Mouse (Mus musculus): ENCODE data around the gene Acbd4. TPM values are rescaled to one million over a fixed set of nuclear protein-coding genes. Genes with fewer than 3 reads are reported as not detected.

The Acbd4 gene
- total RNA-seq, 2 experiments from 2014 or later = 6.7 to 25.0 TPM

GRCm38 (mm10) chr11:103080323-103081091, 21.0 kb upstream of the Acbd4 start:
- no peak for ATAC-seq (replicated peaks; ENCODE audit: low FRiP score, poor library complexity, severe bottlenecking)

- no peak for ATAC-seq (replicated peaks; ENCODE audit: low FRiP score, poor library complexity, severe bottlenecking)
These were observed 19.9 kb upstream of the Acbd4 start for GRCm38 (mm10) chr11:103081631-103082030.

GRCm38 (mm10) chr11:103093306-103093705, 8.2 kb upstream of the Acbd4 start:
- 0 out of 2 replicates have a peak, but pooled peaks have one; percentile 24 for ATAC-seq (replicated peaks; ENCODE audit: low FRiP score, poor library complexity, severe bottlenecking)

GRCm38 (mm10) chr11:103093862-103094833, 7.3 kb upstream of the Acbd4 start:
- 0 out of 2 replicates have a peak, but pooled peaks have one; percentile 41 for ATAC-seq (replicated peaks; ENCODE audit: low FRiP score, poor library complexity, severe bottlenecking)

DNA sequence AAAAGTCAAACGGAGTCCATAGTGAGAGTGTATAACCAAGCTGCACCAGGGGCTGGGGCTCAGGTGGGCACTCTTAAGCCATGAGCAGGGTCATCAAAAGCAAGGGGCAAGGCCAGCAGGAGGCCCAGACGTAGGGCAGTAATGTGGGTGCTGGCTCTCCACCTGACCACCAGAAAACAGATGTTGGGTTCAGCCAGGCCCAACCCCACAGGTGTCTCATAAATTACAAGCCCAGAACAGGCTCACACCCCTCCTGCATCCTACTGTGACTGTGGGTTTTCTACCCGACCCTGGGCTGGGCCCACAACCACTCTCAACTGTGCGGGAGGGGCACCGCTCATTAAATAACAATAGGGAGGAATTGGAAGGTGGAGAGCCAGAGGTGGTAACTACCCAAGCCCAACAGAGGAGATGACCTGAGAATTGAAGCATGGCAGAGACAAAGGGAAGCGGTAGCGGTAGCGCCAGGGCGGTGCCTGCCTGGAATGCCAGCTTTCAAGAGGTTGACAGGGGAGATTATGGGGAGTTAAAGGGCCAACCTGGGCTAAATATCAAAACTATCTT, 6.3 kb upstream of the Acbd4 start:
- no peak for ATAC-seq (replicated peaks; ENCODE audit: low FRiP score, poor library complexity, severe bottlenecking)

- ATAC-seq (replicated peaks; ENCODE audit: low FRiP score, poor library complexity, severe bottlenecking) = no peak
These were observed 5.7 kb upstream of the Acbd4 start for GRCm38 (mm10) chr11:103095801-103096200.

DNA sequence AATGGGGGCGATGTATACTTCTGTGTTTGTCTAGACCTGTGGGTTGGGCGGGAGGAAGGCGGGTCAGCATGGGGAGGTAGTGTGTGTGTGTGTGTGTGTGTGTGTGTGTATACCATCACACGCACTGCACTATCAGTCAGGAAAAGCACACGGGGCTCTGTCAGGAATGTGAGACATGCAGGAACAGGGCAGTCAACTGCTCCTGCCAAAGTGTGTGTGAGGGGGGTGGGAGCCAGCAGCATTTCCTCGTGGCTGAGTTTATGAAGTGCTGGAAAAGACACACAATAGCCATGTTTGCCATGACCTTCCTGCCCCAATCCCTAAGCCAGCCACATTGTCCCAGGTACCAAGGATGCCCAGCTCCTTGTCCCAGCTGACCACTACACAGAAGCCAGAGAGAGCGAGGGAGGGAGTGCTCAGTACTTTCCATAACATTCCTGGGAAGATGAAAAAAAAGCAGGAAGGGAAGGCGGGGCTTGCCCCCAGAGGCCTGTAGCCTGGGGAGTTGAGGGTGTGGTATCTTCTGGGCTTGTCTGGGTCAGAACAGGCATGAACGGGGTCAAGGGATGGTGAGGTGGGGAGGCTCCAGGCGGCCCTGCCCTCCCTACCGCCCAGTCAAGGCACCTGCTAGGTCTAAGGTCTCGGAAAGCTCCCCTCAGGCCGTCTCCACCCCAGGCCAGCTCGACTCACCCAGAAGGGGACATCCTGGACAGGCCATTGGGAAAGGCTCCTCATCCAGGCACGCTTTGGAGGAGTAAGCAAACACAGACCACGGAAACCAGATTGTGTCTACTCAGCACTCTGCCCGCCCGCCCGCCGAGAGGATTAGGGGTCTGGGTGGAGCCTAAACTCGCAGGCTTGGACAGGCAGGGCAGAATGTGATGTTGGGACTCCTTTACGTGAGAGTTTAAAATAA, 4.2 kb upstream of the Acbd4 start:
- ATAC-seq (replicated peaks; ENCODE audit: low FRiP score, poor library complexity, severe bottlenecking) = no peak

DNA sequence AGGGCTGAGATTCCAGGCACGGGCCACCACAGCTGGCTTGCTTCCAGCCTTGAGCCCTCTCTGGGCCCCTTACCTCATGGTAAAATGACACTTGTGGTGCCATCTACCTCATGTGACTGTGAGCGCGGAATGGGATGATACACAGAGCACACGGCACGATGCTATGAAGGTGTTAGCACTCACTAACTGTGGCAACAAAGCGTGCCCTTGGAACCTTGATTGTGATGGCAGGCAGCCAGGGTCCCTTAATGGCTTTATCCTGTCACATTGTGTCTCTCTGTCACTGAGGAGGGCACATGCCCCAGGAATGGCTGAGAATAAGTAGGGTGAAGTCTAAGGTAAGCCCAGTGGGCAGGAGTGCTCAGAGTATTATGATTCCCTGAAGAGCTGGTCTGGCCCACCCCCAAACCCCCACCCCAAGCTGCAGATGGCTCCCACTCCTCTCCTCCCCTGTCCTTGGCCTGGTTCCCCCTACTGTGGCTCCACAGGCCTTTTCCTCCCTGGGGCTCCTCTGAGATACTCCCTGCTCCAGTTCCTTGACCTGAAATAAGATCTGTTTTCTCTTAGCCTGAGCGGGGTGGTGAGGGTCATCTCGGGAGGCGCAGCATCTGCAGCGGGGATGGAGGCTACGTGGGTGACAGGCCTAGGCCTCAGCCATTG, 2.8 kb upstream of the Acbd4 start:
- ATAC-seq (replicated peaks; ENCODE audit: low FRiP score, poor library complexity, severe bottlenecking) = no peak

DNA sequence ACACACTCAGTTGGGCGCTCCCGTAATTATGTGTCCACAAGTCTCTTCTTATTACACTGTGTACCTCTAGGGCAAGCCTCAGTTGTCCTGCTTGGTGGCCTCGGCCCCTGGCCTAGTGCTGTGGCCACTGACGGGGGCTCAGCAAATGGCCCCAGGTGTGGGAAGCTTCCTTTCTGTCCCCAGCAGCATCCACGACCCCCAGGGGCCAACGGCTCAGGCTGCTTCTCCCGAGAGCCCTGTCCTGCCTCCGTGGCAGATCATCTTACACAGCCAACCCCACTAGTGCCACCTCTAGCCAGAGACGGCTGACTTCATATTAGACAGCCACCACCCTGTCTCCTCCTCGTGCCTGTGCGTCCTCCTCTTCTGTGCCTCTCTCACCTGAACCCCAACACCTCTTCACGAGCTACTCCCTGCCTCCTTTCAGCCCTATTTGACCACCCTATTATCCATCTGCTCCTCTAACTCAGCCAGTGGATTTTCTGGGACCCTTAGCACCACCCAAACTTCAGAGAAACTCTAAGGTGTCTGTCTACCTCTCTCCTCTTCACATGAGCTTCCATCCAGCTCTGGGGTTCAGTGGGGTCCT, 2.0 kb upstream of the Acbd4 start:
- ATAC-seq (replicated peaks; ENCODE audit: low FRiP score, poor library complexity, severe bottlenecking) = no peak

DNA sequence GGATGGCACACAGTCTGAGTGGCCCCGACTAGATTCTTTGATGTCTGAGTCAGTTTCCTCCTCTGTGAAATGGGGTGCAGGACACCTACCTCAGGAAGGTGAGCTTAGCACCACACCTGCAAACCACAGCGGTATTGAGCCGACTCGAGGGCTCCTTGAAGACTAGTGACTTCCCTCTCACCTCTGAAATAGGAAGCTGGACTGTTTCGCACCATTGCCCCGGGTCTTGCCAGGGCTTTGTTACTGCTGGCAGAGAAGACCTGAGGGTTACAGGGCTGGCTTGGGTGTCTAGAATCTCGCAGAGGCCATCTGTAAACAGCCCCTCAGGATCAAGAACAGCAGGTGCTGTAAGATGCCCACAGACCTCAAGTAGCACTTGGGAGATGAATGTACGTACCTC, 1.1 kb upstream of the Acbd4 start:
- ATAC-seq (replicated peaks; ENCODE audit: low FRiP score, poor library complexity, severe bottlenecking) = no peak

- ATAC-seq (replicated peaks; ENCODE audit: low FRiP score, poor library complexity, severe bottlenecking) = peak; percentile 45
These were observed 502 bp downstream of the Acbd4 start for GRCm38 (mm10) chr11:103101866-103102501.

- peak; percentile 79 for ATAC-seq (replicated peaks; ENCODE audit: low FRiP score, poor library complexity, severe bottlenecking)
These were observed 1.4 kb downstream of the Acbd4 start for GRCm38 (mm10) chr11:103102725-103103349.

DNA sequence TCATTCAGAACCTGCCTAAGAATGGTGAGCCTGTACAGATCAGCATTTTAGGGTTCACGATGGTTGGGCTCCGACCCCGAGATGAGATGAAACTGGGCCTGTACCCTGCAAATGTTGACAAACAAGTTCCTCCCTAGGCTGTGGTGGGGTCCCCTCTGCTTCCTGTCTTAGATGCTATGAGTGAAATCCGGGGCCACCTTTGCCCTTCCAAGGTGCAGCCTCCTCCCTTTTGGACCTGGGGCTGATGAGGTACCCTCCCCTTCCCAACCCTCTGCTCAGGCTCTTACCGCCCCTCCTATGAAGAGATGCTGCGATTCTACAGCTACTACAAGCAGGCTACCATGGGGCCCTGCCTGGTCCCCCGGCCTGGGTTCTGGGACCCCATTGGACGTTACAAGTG, 2.1 kb downstream of the Acbd4 start:
- ATAC-seq (replicated peaks; ENCODE audit: low FRiP score, poor library complexity, severe bottlenecking) = 0 out of 2 replicates have a peak, but pooled peaks have one; percentile 3

- peak; percentile 50 for ATAC-seq (replicated peaks; ENCODE audit: low FRiP score, poor library complexity, severe bottlenecking)
These were observed 3.0 kb downstream of the Acbd4 start for GRCm38 (mm10) chr11:103104469-103104868.

- ATAC-seq (replicated peaks; ENCODE audit: low FRiP score, poor library complexity, severe bottlenecking) = no peak
These were observed 3.8 kb downstream of the Acbd4 start for GRCm38 (mm10) chr11:103105180-103105725.

GRCm38 (mm10) chr11:103105810-103106209, 4.3 kb downstream of the Acbd4 start:
- no peak for ATAC-seq (replicated peaks; ENCODE audit: low FRiP score, poor library complexity, severe bottlenecking)

GRCm38 (mm10) chr11:103106386-103106785, 4.9 kb downstream of the Acbd4 start:
- no peak for ATAC-seq (replicated peaks; ENCODE audit: low FRiP score, poor library complexity, severe bottlenecking)

All from erythroblast, adult 5-6 weeks (primary cell).